Mouse (Mus musculus): ENCODE data around the gene Ehd4.

DNA sequence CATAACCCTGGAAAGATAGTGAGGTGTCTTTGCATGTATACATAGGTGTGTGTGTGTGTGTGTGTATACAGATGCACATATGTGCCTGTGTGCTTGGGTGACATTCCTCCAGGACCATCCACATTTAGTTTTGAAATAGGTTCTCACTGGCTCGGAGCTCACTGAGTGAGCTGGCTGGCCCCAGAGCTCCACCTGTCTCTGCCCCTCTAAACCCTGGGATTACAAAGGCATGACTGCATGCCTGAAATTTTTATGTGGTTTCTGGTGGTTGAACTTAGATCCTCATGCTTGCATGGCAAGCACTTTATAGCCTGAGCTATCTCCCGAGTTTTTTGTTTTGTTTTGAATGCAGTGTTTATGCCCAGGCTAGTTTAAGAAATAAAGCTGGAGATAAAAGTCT, 7.9 kb downstream of the Ehd4 start:
- TF ChIP-seq CTCF (IDR thresholded peaks at IDR 0.05; ENCODE audit: borderline replicate concordance, insufficient read depth, low read length) (no peak), POLR2A (IDR thresholded peaks at IDR 0.05; ENCODE audit: low read depth, low read length) (no peak)

Measured in embryonic fibroblast, embryonic 13.5 days (primary cell).